Mouse (Mus musculus) neural tube, embryonic 14.5 days (tissue): ENCODE measurements at regions not wholly inside any gene's neighbourhood (a gene's known extent, or its start where the extent isn't known, plus 50 kb on each side); places are given as distances from the start of the nearest gene placed in this dataset.

Source experiments
- ATAC-seq: fragments of 200-750 bp; cut with Nextera tagmentation; 2 replicates; pipeline ENCODE4 v1.8.0; 2017; ENCODE audit warnings: low read depth, mild to moderate bottlenecking, moderate TSS enrichment, moderate library complexity
- H3K27ac ChIP-seq: fragments of 300-500 bp; sonication (generic); 2 replicates; pipeline ENCODE4 v1.5.1; 2014; ENCODE audit warnings: low read depth, mild to moderate bottlenecking, control low read depth, low read length, moderate library complexity, mixed read lengths
- H3K27me3 ChIP-seq: fragments of 300-500 bp; sonication (generic); 2 replicates; pipeline ENCODE4 v1.6.1; 2014; ENCODE audit warnings: low read length; ENCODE audit not compliant: control insufficient read depth, insufficient read depth
- H3K36me3 ChIP-seq: fragments of 300-500 bp; sonication (generic); 2 replicates; pipeline ENCODE4 v1.6.1; 2014; ENCODE audit warnings: low read length, mixed read lengths; ENCODE audit not compliant: control insufficient read depth, insufficient read depth
- H3K4me1 ChIP-seq: fragments of 300-500 bp; sonication (generic); 2 replicates; pipeline ENCODE4 v1.6.1; 2014; ENCODE audit warnings: low read length; ENCODE audit not compliant: control insufficient read depth, insufficient read depth
- H3K4me2 ChIP-seq: fragments of 300-500 bp; sonication (generic); 2 replicates; pipeline ENCODE4 v1.6.1; 2014; ENCODE audit warnings: mild to moderate bottlenecking, low read depth, low read length, control low read depth
- H3K4me3 ChIP-seq: fragments of 300-500 bp; sonication (generic); 2 replicates; pipeline ENCODE4 v1.5.1; 2014; ENCODE audit warnings: low read depth, low read length, control low read depth, mixed read lengths
- H3K9ac ChIP-seq: fragments of 300-500 bp; sonication (generic); replicated peaks from 2 replicates; pipeline ENCODE4 v1.6.1; 2014; ENCODE audit warnings: low read depth, mild to moderate bottlenecking, control low read depth, low read length, mixed read lengths
- H3K9me3 ChIP-seq: fragments of 300-500 bp; sonication (generic); 2 replicates; pipeline ENCODE4 v1.6.1; 2016; ENCODE audit warnings: low read length; ENCODE audit not compliant: control insufficient read depth
- whole genome bisulfite sequencing: fragments of 180-500 bp; shearing (Covaris S2); extraction: QIAGEN DNeasy Blood & Tissue Kit; methylation state at CpG from one replicate; pipeline ENCODE4 v1.1.7; 2014; 5-methylcytosine and 5-hydroxymethylcytosine counted together

GRCm38 (mm10) chr3:130796531-130796930 lies 66.3 kb upstream of the Rpl34 start:
- no peak for ATAC-seq
- no peaks in the 10 kb centered on the region for H3K27me3 ChIP-seq
- no peaks in the 10 kb centered on the region for H3K4me1 ChIP-seq
- no peak overlapping the region for H3K27ac ChIP-seq
- no peaks in the 10 kb centered on the region for H3K9me3 ChIP-seq
- H3K36me3 ChIP-seq = no peaks in the 10 kb centered on the region
- no peak overlapping the region for H3K4me3 ChIP-seq
- H3K9ac ChIP-seq = no peak overlapping the region
- WGBS = 85% methylated on average over 8 of the region's 8 CpGs
- no peak overlapping the region for H3K4me2 ChIP-seq

- no peaks in the 10 kb centered on the region for H3K4me1 ChIP-seq
- H3K27me3 ChIP-seq = no peaks in the 10 kb centered on the region
- 72% methylated on average over 4 of the region's 4 CpGs for WGBS
- H3K9me3 ChIP-seq = no peaks in the 10 kb centered on the region
- no peaks in the 10 kb centered on the region for H3K36me3 ChIP-seq
- no peak overlapping the region for H3K4me2 ChIP-seq
- no peak overlapping the region for H3K4me3 ChIP-seq
- no peak overlapping the region for H3K27ac ChIP-seq
- ATAC-seq = no peak
- no peak overlapping the region for H3K9ac ChIP-seq
Observed at GRCm38 (mm10) chr3:130795396-130795795, 65.2 kb upstream of the Rpl34 start.

DNA sequence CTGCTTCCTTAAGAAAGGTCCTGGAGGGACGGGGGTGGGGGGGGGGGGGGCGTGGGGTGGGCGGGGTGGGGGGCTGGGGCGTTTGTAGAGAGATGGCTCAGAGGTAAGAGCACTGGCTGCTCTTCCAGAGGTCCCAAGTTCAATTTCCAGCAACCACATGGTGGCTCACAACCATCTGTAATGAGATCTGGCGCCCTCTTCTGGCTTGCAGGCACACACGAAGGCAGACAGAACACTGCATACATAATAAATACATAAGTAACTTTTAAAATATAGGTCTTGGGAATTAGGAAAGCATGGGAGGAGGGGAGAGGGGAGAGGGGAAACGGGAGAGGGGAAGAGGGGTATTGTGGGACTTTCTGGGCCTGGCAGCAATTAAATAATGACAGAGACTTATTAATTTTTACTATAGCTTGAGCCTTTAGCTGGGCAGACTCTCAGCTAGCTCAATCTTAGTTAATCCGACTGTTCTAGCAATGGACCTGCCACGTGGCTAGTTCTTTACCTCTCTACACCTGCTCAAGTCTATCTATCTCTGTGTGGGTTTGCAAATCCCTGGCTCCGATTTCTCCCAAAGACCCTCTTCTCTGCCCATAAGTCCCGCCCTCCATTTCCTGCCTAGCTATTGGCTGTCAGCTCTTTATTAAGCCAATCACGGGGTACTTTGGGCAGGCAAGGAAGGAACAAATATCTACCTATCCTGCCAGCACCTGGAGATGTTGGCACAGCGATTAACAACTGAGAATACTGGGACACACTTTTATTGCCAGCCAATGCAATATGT lies 64.1 kb upstream of the Rpl34 start:
- Histone ChIP-seq H3K4me1 (no peaks in the 10 kb centered on the region), H3K4me2 (no peak overlapping the region), H3K36me3 (no peaks in the 10 kb centered on the region), H3K27ac (no peak overlapping the region), H3K9me3 (no peaks in the 10 kb centered on the region), H3K4me3 (no peak overlapping the region), H3K27me3 (no peaks in the 10 kb centered on the region), H3K9ac (no peak overlapping the region)
- no peak for ATAC-seq
- 45% methylated on average over 10 of the region's 13 CpGs for WGBS

DNA sequence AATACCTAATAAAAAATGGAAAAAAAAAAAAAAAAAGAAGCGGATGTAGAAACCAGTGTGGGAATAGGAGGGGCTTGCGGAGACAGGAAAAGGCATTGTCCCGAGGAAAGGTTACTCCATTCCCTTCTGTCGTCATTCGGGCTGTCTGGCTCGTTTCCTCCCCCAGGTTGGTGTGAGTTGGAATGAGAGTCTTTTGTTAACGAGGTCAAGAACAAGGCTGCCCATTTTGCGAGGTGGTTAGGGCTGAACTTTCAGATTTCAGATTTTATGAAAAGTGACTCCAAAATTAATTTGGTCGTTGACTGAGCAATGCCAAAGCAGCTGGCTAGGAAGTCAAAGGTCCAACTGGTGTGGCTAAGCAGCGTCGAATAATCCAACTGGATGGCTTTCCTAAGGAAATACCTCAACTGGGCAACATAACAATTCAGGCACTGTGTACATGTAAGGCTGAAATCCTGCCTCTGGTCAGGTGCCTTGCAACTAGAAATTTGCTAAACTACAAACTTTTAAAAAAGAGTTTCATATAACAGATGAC lies 50.6 kb upstream of the Rpl34 start:
- Histone ChIP-seq H3K27me3 (no peaks in the 10 kb centered on the region), H3K36me3 (no peaks in the 10 kb centered on the region), H3K4me1 (no peaks in the 10 kb centered on the region), H3K4me2 (no peak overlapping the region), H3K9ac (no peak overlapping the region), H3K9me3 (no peaks in the 10 kb centered on the region), H3K4me3 (no peak overlapping the region), H3K27ac (no peak overlapping the region)
- WGBS = 85% methylated on average over 11 of the region's 11 CpGs
- ATAC-seq = no peak
